Mouse (Mus musculus): ENCODE results near the gene Igsf9. TPM values are rescaled to one million over a fixed set of nuclear protein-coding genes. Genes with fewer than 3 reads are reported as not detected.

The Igsf9 gene
- polyA plus RNA-seq, 1 experiment from 2014 or later = 95.9 TPM

DNA sequence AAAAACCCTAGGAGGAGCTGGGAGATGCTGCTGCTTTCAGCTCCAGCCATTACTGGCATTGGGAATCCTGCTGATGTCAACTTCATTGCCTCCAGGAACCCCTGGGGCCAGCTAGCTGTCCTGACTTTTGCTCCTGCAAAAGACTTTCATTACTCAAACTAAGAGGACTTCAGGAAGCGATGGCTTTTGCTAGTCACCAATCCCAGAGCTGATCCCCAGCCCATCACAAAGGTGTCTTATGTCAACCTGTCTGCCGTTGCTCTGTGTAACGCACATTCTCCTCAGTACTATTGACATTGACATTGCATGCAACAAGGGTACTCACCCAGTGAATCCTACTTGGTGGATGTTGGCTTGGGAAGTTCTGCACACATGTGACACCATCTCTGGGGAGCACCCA lies 7.4 kb upstream of the Igsf9 start:
- DNase-seq (ENCODE audit: low spot score) = no peak
- no peak overlapping the region for H3K4me3 ChIP-seq
- no peaks in the 10 kb centered on the region for H3K9me3 ChIP-seq
- 80% methylated on average over 3 of the region's 3 CpGs for WGBS
- no peaks in the 10 kb centered on the region for H3K36me3 ChIP-seq (replicated peaks)
- H3K27me3 ChIP-seq (replicated peaks; ENCODE audit: low read depth, poor library complexity, severe bottlenecking) = 0 out of 2 replicates have a peak, but pooled peaks cover 4% of the 10 kb centered on the region
- no peak overlapping the region for H3K27ac ChIP-seq (replicated peaks)
- peaks cover 8% of the 10 kb centered on the region; the same call in 1 of the 2 replicates for H3K4me1 ChIP-seq

DNA sequence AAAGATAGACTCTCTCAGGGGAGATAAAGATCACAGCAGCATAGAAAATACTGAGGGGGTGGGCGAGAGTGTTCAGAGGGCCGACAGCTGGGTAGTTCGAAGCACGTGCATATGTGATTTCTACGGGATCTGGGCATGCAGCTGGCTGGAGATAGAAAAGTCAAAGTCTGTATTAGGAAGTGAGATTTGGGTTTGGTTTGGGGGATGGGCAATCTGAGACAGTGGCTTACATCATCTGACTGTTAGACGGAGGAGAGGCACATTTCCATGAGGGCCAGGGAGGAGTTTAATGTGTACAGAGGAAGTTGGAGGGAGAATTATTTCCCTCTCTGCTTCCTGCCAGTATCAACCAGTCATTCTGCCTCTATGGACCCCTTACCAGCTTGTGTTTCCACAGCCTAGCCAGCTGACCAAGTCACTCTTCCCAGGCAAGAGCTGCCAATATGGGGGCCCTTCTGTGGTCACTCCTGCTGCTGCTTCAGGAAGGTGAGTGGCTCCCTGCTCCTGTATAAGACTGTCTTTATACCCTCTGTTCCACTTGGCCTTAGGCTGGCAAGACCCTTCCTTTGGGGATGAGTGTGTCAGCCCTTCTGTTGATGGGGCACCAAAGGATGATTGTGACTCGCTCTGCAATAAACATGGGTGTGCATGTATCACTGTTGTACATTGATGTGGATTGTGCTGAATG lies 6.4 kb upstream of the Igsf9 start, which contains the start of gene Slamf9:
Gene Slamf9 (plus strand): TSS at position 305 of the 688 bp plus-strand sequence.
- WGBS = 80% methylated on average over 7 of the region's 7 CpGs
- H3K36me3 ChIP-seq (replicated peaks) = no peaks in the 10 kb centered on the region
- no peak within 1 kb of the TSS for H3K4me3 ChIP-seq
- DNase-seq (ENCODE audit: low spot score) = no peak
- no peak within 1 kb of the TSS for H3K27ac ChIP-seq (replicated peaks)
- H3K4me1 ChIP-seq = no peaks in the 10 kb centered on the region
- no peaks in the 10 kb centered on the region for H3K9me3 ChIP-seq
- H3K27me3 ChIP-seq (replicated peaks; ENCODE audit: low read depth, poor library complexity, severe bottlenecking) = peaks cover 4% of the 10 kb centered on the region; the same call in 1 of the 2 replicates

DNA sequence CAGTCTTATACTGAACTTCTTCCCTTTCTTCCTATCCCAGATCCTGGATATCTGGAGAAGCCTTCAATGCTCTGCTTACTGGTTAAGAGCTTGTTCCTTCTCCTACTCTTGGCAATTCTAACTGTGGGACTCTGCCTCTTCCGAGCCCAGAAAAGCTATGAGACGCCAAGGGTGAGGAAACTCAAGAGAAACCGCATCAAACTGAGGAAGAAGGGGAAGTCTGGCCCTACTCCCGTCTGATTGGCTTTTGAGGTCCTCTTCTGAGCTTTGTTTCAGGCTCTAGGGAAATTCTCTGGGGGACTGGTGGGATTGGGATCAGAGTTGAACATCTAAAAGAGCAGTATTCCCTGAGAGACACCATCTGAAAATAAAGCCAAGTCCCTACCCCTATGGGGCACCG lies 3.6 kb upstream of the Igsf9 start:
- Histone ChIP-seq H3K4me3 (no peak overlapping the region), H3K27me3 (replicated peaks; ENCODE audit: low read depth, poor library complexity, severe bottlenecking) (peaks cover 12% of the 10 kb centered on the region), H3K27ac (replicated peaks) (no peak overlapping the region), H3K36me3 (replicated peaks) (no peaks in the 10 kb centered on the region), H3K9me3 (no peaks in the 10 kb centered on the region), H3K4me1 (peaks cover 17% of the 10 kb centered on the region)
- WGBS = 81% methylated on average over 5 of the region's 5 CpGs
- DNase-seq (ENCODE audit: low spot score) = no peak

DNA sequence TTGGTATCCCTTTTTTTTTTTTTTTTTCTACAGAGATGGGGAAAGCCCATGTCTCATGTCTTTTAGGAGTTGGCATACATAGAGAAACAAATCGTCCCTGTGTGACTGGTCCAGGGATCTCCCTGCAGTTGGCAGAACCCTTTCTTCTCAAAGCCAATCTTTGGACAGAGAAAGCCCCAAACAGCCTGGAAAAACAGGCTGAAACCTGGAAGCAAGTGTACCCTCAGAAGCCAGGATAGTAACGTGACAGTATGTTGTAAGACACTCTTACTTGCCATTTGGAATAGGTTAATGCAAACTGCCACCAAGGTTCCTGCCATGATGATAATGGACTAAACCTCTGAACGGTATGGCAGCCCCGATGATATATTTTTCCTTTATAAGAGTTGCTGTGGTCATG lies 1.2 kb upstream of the Igsf9 start:
- peaks cover 41% of the 10 kb centered on the region for H3K4me1 ChIP-seq
- peaks cover 12% of the 10 kb centered on the region for H3K27me3 ChIP-seq (replicated peaks; ENCODE audit: low read depth, poor library complexity, severe bottlenecking)
- H3K36me3 ChIP-seq (replicated peaks) = peaks cover 13% of the 10 kb centered on the region
- WGBS = 89% methylated on average over 4 of the region's 4 CpGs
- no peak overlapping the region for H3K4me3 ChIP-seq
- H3K27ac ChIP-seq (replicated peaks) = no peak overlapping the region
- no peak for DNase-seq (ENCODE audit: low spot score)
- H3K9me3 ChIP-seq = no peaks in the 10 kb centered on the region

DNA sequence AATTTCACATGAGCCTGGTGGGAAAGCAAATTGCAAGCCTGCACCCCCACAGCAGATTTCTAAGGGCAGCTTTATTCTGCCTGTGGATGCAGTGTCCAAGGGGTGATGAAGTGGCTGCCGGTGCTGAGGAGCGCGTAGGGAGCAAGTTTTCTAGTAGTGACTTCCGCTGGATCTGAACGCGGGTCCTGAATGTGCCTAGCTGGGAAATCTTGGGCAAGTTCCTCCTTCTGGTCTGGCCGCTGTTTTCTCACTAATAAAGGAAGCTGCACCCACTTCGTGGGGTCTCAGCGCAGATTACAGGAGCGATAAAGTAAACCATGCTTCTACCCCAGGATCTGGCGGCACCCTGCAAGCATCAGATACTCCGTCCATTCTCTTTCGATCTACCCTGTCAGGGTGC lies 477 bp upstream of the Igsf9 start:
- DNase-seq (ENCODE audit: low spot score) = no peak
- H3K36me3 ChIP-seq (replicated peaks) = peaks cover 20% of the 10 kb centered on the region
- peak overlapping the region; percentile 71 for H3K4me3 ChIP-seq
- H3K27ac ChIP-seq (replicated peaks) = peak overlapping the region; percentile 91
- H3K27me3 ChIP-seq (replicated peaks; ENCODE audit: low read depth, poor library complexity, severe bottlenecking) = peaks cover 12% of the 10 kb centered on the region
- 14% methylated on average over 13 of the region's 13 CpGs for WGBS
- H3K9me3 ChIP-seq = no peaks in the 10 kb centered on the region
- H3K4me1 ChIP-seq = peaks cover 48% of the 10 kb centered on the region

DNA sequence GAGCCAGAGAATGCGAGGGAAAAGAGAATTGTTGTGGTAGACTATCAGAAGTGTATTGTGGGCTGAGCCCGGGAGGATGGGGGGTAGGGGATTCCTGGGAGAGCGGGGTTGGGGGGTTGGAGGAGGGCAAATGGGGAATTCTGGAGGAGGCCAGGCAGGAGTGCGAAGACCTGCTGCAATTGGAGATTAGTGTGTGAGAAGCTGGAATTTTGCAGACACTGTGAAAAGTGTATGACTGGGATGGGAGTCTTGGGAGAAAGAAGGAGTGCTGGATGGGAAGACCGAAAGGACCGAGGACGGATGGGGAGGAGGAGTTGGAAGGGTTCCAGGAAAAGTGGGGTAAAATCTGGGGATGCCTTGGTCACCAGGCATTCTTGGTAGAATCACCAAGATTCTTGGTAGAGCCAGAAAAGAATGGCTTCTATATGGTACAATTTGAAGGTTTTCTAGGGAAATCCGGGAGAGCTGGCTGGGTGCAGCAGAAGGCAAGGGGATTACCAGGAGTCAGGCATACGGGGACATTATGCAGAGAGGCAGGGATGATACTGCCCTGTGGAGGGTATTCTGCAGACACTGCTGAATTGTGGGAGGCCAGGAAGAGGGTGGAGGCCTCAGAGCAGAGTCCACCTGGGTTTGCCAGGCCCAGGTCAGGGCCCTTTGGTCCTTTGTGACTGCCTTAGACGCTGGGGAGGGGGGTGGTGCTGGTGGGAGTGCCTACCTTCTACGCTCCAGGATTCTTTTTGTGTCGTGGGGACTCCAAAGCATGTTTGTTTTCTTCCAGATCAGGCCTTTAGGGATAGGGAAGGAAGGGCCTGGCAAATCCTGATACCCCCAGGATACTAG lies 1.2 kb downstream of the Igsf9 start:
- Histone ChIP-seq H3K4me3 (peak overlapping the region; percentile 71), H3K4me1 (peaks cover 64% of the 10 kb centered on the region), H3K9me3 (no peaks in the 10 kb centered on the region), H3K36me3 (replicated peaks) (peaks cover 37% of the 10 kb centered on the region), H3K27ac (replicated peaks) (peak overlapping the region; percentile 91), H3K27me3 (replicated peaks; ENCODE audit: low read depth, poor library complexity, severe bottlenecking) (peaks cover 12% of the 10 kb centered on the region)
- under 1% methylated on average over 12 of the region's 12 CpGs for WGBS
- DNase-seq (ENCODE audit: low spot score) = peak; percentile 40

DNA sequence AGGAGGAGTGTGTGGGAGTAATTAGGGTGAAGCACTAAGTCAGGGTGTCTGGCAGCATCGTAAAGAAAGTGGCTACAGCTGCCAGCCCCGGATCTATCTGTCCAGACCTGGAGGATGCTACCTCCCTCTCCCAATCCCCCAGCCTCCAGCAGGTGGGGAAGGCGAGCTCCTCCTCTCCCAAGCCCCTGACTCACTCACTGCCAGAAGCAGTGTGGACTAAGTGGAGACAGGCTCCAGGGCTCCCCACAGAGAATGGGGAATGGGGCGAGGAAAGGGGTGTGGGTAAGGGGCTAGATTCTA lies 1.7 kb downstream of the Igsf9 start:
- peaks cover 12% of the 10 kb centered on the region for H3K27me3 ChIP-seq (replicated peaks; ENCODE audit: low read depth, poor library complexity, severe bottlenecking)
- peak overlapping the region; percentile 71 for H3K4me3 ChIP-seq
- peaks cover 69% of the 10 kb centered on the region for H3K4me1 ChIP-seq
- H3K27ac ChIP-seq (replicated peaks) = peak overlapping the region; percentile 91
- no peaks in the 10 kb centered on the region for H3K9me3 ChIP-seq
- H3K36me3 ChIP-seq (replicated peaks) = peaks cover 42% of the 10 kb centered on the region
- WGBS = 14% methylated on average over 4 of the region's 4 CpGs
- peak; percentile 37 for DNase-seq (ENCODE audit: low spot score)

DNA sequence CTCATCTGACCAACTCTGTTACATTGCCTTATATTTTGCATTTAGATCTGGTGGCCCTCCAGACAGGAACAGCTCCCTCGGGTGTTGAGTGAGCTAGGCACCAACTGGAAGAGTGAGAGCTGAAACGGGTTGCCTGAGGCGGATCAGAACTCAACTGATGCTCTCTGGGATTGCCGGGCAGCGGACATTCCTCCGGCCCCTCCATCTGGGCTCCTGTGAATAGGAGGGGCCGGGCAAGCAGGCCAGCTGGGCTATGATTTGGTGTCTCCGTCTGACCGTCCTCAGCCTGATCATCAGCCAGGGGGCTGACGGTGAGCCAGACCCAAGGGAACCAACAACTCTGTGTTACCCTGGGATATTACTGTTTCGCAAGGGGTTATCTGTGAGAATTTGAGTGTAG lies 2.6 kb downstream of the Igsf9 start:
- peaks cover 75% of the 10 kb centered on the region for H3K4me1 ChIP-seq
- WGBS = 39% methylated on average over 11 of the region's 11 CpGs
- DNase-seq (ENCODE audit: low spot score) = peak; percentile 31
- H3K9me3 ChIP-seq = no peaks in the 10 kb centered on the region
- peak overlapping the region; percentile 71 for H3K4me3 ChIP-seq
- H3K27me3 ChIP-seq (replicated peaks; ENCODE audit: low read depth, poor library complexity, severe bottlenecking) = peaks cover 8% of the 10 kb centered on the region
- H3K27ac ChIP-seq (replicated peaks) = peak overlapping the region; percentile 31
- peaks cover 52% of the 10 kb centered on the region for H3K36me3 ChIP-seq (replicated peaks)

DNA sequence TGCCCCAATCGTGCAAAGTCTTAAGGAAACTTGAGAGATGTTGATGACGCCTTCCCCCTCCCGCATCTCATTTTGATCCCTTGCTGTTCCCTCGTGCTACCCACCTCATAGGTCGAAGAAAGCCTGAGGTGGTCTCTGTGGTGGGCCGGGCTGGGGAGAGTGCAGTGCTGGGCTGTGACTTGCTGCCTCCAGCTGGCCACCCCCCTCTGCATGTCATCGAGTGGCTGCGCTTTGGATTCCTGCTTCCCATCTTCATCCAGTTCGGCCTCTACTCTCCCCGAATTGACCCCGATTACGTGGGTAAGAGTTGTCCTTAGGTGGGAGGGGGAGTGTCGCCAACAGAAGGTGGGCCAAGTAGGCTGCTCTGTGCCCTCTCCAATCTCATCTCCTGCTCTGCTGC lies 3.1 kb downstream of the Igsf9 start:
- Histone ChIP-seq H3K27ac (replicated peaks) (peak overlapping the region; percentile 68), H3K4me1 (peaks cover 76% of the 10 kb centered on the region), H3K9me3 (no peaks in the 10 kb centered on the region), H3K27me3 (replicated peaks; ENCODE audit: low read depth, poor library complexity, severe bottlenecking) (peaks cover 8% of the 10 kb centered on the region), H3K4me3 (peak overlapping the region; percentile 71), H3K36me3 (replicated peaks) (peaks cover 56% of the 10 kb centered on the region)
- 63% methylated on average over 13 of the region's 13 CpGs for WGBS
- DNase-seq (ENCODE audit: low spot score) = no peak

DNA sequence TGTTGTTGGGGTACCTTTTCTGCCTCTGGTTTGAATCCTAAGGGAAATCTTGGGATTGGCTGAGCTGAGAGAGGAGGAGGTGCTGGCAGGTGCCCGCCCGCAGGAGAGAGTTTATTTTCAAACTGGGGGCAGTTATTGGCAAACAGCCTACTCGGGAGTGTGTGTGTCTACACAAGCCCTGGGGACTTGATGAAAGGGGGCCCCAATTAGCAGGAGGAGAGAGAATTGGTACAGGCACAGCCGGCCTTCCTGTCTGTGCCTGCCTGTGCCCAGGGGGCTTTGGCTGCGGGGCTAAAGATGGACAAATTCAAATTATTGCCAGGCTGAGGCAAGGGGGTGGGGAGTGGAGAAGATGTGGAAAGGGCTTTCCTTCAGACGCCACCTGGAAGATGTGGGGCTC lies 4.2 kb downstream of the Igsf9 start:
- H3K36me3 ChIP-seq (replicated peaks) = peaks cover 65% of the 10 kb centered on the region

DNA sequence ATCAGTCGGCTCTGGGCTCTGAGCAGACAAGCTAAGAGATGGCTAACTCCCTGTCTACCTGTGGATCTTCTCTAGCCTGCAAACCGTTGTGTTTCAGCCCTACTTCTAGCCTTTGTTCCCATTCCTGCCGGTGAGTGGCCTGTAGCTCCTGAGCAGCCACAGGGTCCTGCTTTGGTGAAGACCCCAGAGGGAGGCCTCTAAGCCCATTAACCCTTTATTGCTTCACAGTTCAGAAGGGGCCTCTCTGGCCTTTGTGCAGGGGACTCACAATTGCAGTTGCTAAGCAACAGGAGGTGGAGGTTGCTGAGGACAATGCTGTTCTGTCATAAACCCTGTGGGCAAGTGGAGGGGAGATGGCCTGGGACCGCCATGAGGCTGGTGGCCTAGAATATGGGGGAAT lies 4.6 kb downstream of the Igsf9 start:
- Histone ChIP-seq H3K4me1 (peaks cover 79% of the 10 kb centered on the region), H3K27me3 (replicated peaks; ENCODE audit: low read depth, poor library complexity, severe bottlenecking) (no peaks in the 10 kb centered on the region), H3K36me3 (replicated peaks) (peaks cover 70% of the 10 kb centered on the region), H3K4me3 (peak overlapping the region; percentile 71), H3K9me3 (no peaks in the 10 kb centered on the region), H3K27ac (replicated peaks) (peak overlapping the region; percentile 68)
- WGBS = 29% methylated on average over 4 of the region's 4 CpGs
- DNase-seq (ENCODE audit: low spot score) = peak; percentile 47

More for the DNA sequence above, 4.2 kb downstream of the Igsf9 start:
- 37% methylated on average over 6 of the region's 6 CpGs for WGBS
- Histone ChIP-seq H3K4me1 (peaks cover 83% of the 10 kb centered on the region), H3K27me3 (replicated peaks; ENCODE audit: low read depth, poor library complexity, severe bottlenecking) (peaks cover 2% of the 10 kb centered on the region; the same call in 1 of the 2 replicates), H3K9me3 (no peaks in the 10 kb centered on the region), H3K27ac (replicated peaks) (peak overlapping the region; percentile 68), H3K4me3 (peak overlapping the region; percentile 71)
- DNase-seq (ENCODE audit: low spot score) = no peak

DNA sequence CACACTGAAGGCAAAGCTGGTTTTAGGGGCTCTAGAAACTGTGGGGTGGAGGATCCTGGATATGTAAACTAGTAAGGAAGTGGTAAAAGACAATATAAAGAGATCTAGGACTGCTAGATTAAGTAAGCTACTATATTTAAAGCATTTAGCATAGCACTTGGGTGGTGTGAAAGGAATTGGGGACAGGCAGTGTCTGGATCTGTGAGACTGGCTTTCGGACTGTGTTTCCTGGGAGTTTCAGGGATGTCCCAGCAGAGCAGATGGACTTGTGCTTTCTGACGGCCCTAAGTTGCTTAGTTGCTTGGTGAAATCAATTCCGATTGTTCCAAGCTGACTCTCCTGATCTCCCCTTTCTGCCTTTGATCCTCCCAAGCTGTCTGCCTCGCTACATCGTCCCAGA lies 5.1 kb downstream of the Igsf9 start:
- 61% methylated on average over 5 of the region's 5 CpGs for WGBS
- H3K9me3 ChIP-seq = no peaks in the 10 kb centered on the region
- peaks cover 75% of the 10 kb centered on the region for H3K4me1 ChIP-seq
- peaks cover 74% of the 10 kb centered on the region for H3K36me3 ChIP-seq (replicated peaks)
- DNase-seq (ENCODE audit: low spot score) = no peak
- H3K4me3 ChIP-seq = peak overlapping the region; percentile 71
- peak overlapping the region; percentile 68 for H3K27ac ChIP-seq (replicated peaks)
- H3K27me3 ChIP-seq (replicated peaks; ENCODE audit: low read depth, poor library complexity, severe bottlenecking) = no peaks in the 10 kb centered on the region

DNA sequence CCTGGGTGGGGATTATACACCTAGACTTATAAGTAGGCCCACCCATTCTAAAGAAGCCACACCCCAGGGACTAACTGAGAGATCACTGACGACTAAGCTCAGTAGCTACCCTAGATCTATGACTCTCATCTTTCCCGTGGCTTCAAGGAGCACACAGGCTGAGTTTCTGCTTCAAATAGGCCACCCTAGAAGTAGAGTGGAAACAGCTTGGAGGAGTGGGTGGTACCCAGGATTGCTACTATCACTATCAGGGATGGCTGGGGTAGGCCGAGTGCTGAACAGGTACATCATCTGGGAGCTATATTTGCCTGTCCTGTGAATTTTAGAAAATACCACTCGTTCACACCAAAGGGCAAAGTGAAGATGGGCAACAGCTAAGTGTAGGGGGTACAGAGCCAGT lies 6.3 kb downstream of the Igsf9 start:
- no peaks in the 10 kb centered on the region for H3K27me3 ChIP-seq (replicated peaks; ENCODE audit: low read depth, poor library complexity, severe bottlenecking)
- peaks cover 86% of the 10 kb centered on the region for H3K36me3 ChIP-seq (replicated peaks)
- H3K4me1 ChIP-seq = peaks cover 69% of the 10 kb centered on the region
- WGBS = 85% methylated on average over 4 of the region's 4 CpGs
- H3K9me3 ChIP-seq = no peaks in the 10 kb centered on the region
- DNase-seq (ENCODE audit: low spot score) = no peak
- no peak overlapping the region for H3K27ac ChIP-seq (replicated peaks)
- H3K4me3 ChIP-seq = no peak overlapping the region

Measured in embryonic facial prominence, embryonic 10.5 days (tissue).